Mouse (Mus musculus): ENCODE results near the gene Antxr1. TPM values are rescaled to one million over a fixed set of nuclear protein-coding genes. Genes with fewer than 3 reads are reported as not detected.

Antxr1 gene
- polyA plus RNA-seq, 1 experiment from 2014 or later: 2.7 TPM

- ATAC-seq: no peak
- Histone ChIP-seq H3K36me3 (ENCODE audit: control insufficient read depth, insufficient read depth, low read length) (no peaks in the 10 kb centered on the region), H3K27ac (ENCODE audit: low read length) (no peak overlapping the region), H3K4me2 (ENCODE audit: low read length) (no peak overlapping the region), H3K9me3 (replicated peaks; ENCODE audit: control insufficient read depth, low read length, poor library complexity, severe bottlenecking) (no peaks in the 10 kb centered on the region), H3K27me3 (ENCODE audit: control insufficient read depth, insufficient read depth, low read depth, low read length) (no peaks in the 10 kb centered on the region), H3K4me1 (ENCODE audit: control insufficient read depth, insufficient read depth, low read length) (no peaks in the 10 kb centered on the region), H3K9ac (ENCODE audit: low read depth, low read length) (no peak overlapping the region), H3K4me3 (ENCODE audit: low read depth, low read length) (no peak overlapping the region)
- 57% methylated on average over 9 of the region's 9 CpGs for WGBS
Measured at GRCm38 (mm10) chr6:87244117-87245100, 91.2 kb downstream of the Antxr1 start.

- 76% methylated on average over 4 of the region's 4 CpGs for WGBS
- H3K27ac ChIP-seq (ENCODE audit: low read length): no peak overlapping the region
- no peak for ATAC-seq
Measured at GRCm38 (mm10) chr6:87237260-87237659, 98.4 kb downstream of the Antxr1 start.

GRCm38 (mm10) chr6:87236061-87236460 is 99.6 kb downstream of the Antxr1 start:
- ATAC-seq: no peak
- Histone ChIP-seq H3K9me3 (replicated peaks; ENCODE audit: control insufficient read depth, low read length, poor library complexity, severe bottlenecking) (no peaks in the 10 kb centered on the region), H3K4me3 (ENCODE audit: low read depth, low read length) (no peak overlapping the region), H3K9ac (ENCODE audit: low read depth, low read length) (no peak overlapping the region), H3K27ac (ENCODE audit: low read length) (no peak overlapping the region), H3K4me1 (ENCODE audit: control insufficient read depth, insufficient read depth, low read length) (no peaks in the 10 kb centered on the region), H3K36me3 (ENCODE audit: control insufficient read depth, insufficient read depth, low read length) (no peaks in the 10 kb centered on the region), H3K4me2 (ENCODE audit: low read length) (no peak overlapping the region), H3K27me3 (ENCODE audit: control insufficient read depth, insufficient read depth, low read depth, low read length) (no peaks in the 10 kb centered on the region)
- WGBS: 54% methylated on average over 8 of the region's 8 CpGs

More at GRCm38 (mm10) chr6:87237260-87237659, 98.4 kb downstream of the Antxr1 start:
- Histone ChIP-seq H3K27me3 (ENCODE audit: control insufficient read depth, insufficient read depth, low read depth, low read length) (no peaks in the 10 kb centered on the region), H3K4me2 (ENCODE audit: low read length) (no peak overlapping the region), H3K9ac (ENCODE audit: low read depth, low read length) (no peak overlapping the region), H3K4me3 (ENCODE audit: low read depth, low read length) (no peak overlapping the region), H3K9me3 (replicated peaks; ENCODE audit: control insufficient read depth, low read length, poor library complexity, severe bottlenecking) (no peaks in the 10 kb centered on the region), H3K36me3 (ENCODE audit: control insufficient read depth, insufficient read depth, low read length) (no peaks in the 10 kb centered on the region), H3K4me1 (ENCODE audit: control insufficient read depth, insufficient read depth, low read length) (no peaks in the 10 kb centered on the region)

- no peaks in the 10 kb centered on the region for H3K27me3 ChIP-seq (ENCODE audit: control insufficient read depth, insufficient read depth, low read depth, low read length)
- H3K9me3 ChIP-seq (replicated peaks; ENCODE audit: control insufficient read depth, low read length, poor library complexity, severe bottlenecking): peaks cover 5% of the 10 kb centered on the region; the same call in 1 of the 2 replicates
- no peaks in the 10 kb centered on the region for H3K36me3 ChIP-seq (ENCODE audit: control insufficient read depth, insufficient read depth, low read length)
- H3K4me2 ChIP-seq (ENCODE audit: low read length): no peak overlapping the region
- 89% methylated on average over 4 of the region's 4 CpGs for WGBS
- no peak overlapping the region for H3K27ac ChIP-seq (ENCODE audit: low read length)
- no peak overlapping the region for H3K9ac ChIP-seq (ENCODE audit: low read depth, low read length)
- ATAC-seq: no peak
- H3K4me3 ChIP-seq (ENCODE audit: low read depth, low read length): no peak overlapping the region
- H3K4me1 ChIP-seq (ENCODE audit: control insufficient read depth, insufficient read depth, low read length): no peaks in the 10 kb centered on the region
Measured at GRCm38 (mm10) chr6:87233111-87233510, 102.5 kb downstream of the Antxr1 start.

- H3K4me3 ChIP-seq (ENCODE audit: low read depth, low read length): no peak overlapping the region
- WGBS: 99% methylated on average over 2 of the region's 2 CpGs
- H3K36me3 ChIP-seq (ENCODE audit: control insufficient read depth, insufficient read depth, low read length): no peaks in the 10 kb centered on the region
- no peak overlapping the region for H3K4me2 ChIP-seq (ENCODE audit: low read length)
- H3K27me3 ChIP-seq (ENCODE audit: control insufficient read depth, insufficient read depth, low read depth, low read length): no peaks in the 10 kb centered on the region
- H3K9ac ChIP-seq (ENCODE audit: low read depth, low read length): no peak overlapping the region
- peaks cover 5% of the 10 kb centered on the region; the same call in 1 of the 2 replicates for H3K9me3 ChIP-seq (replicated peaks; ENCODE audit: control insufficient read depth, low read length, poor library complexity, severe bottlenecking)
- H3K4me1 ChIP-seq (ENCODE audit: control insufficient read depth, insufficient read depth, low read length): no peaks in the 10 kb centered on the region
- no peak for ATAC-seq
- H3K27ac ChIP-seq (ENCODE audit: low read length): no peak overlapping the region
Measured at GRCm38 (mm10) chr6:87230041-87230440, 105.6 kb downstream of the Antxr1 start.

- WGBS: 79% methylated on average over 10 of the region's 10 CpGs
- H3K27ac ChIP-seq (ENCODE audit: low read length): no peak overlapping the region
- no peaks in the 10 kb centered on the region for H3K27me3 ChIP-seq (ENCODE audit: control insufficient read depth, insufficient read depth, low read depth, low read length)
- no peak overlapping the region for H3K4me2 ChIP-seq (ENCODE audit: low read length)
- H3K9me3 ChIP-seq (replicated peaks; ENCODE audit: control insufficient read depth, low read length, poor library complexity, severe bottlenecking): peaks cover 5% of the 10 kb centered on the region; the same call in 1 of the 2 replicates
- H3K36me3 ChIP-seq (ENCODE audit: control insufficient read depth, insufficient read depth, low read length): no peaks in the 10 kb centered on the region
- H3K4me3 ChIP-seq (ENCODE audit: low read depth, low read length): no peak overlapping the region
- ATAC-seq: no peak
- H3K9ac ChIP-seq (ENCODE audit: low read depth, low read length): no peak overlapping the region
- no peaks in the 10 kb centered on the region for H3K4me1 ChIP-seq (ENCODE audit: control insufficient read depth, insufficient read depth, low read length)
Measured at GRCm38 (mm10) chr6:87227940-87228339, 107.7 kb downstream of the Antxr1 start.

- Histone ChIP-seq H3K27ac (ENCODE audit: low read length) (no peak overlapping the region), H3K27me3 (ENCODE audit: control insufficient read depth, insufficient read depth, low read depth, low read length) (no peaks in the 10 kb centered on the region), H3K36me3 (ENCODE audit: control insufficient read depth, insufficient read depth, low read length) (no peaks in the 10 kb centered on the region), H3K9me3 (replicated peaks; ENCODE audit: control insufficient read depth, low read length, poor library complexity, severe bottlenecking) (peaks cover 5% of the 10 kb centered on the region; the same call in 1 of the 2 replicates), H3K9ac (ENCODE audit: low read depth, low read length) (no peak overlapping the region), H3K4me2 (ENCODE audit: low read length) (no peak overlapping the region), H3K4me1 (ENCODE audit: control insufficient read depth, insufficient read depth, low read length) (no peaks in the 10 kb centered on the region), H3K4me3 (ENCODE audit: low read depth, low read length) (no peak overlapping the region)
- WGBS: 89% methylated on average over 4 of the region's 4 CpGs
- ATAC-seq: no peak
Measured at GRCm38 (mm10) chr6:87226315-87226714, 109.3 kb downstream of the Antxr1 start.

- ATAC-seq: no peak
- no peak overlapping the region for H3K4me2 ChIP-seq (ENCODE audit: low read length)
- no peak overlapping the region for H3K9ac ChIP-seq (ENCODE audit: low read depth, low read length)
- H3K4me1 ChIP-seq (ENCODE audit: control insufficient read depth, insufficient read depth, low read length): no peaks in the 10 kb centered on the region
- no peaks in the 10 kb centered on the region for H3K27me3 ChIP-seq (ENCODE audit: control insufficient read depth, insufficient read depth, low read depth, low read length)
- H3K9me3 ChIP-seq (replicated peaks; ENCODE audit: control insufficient read depth, low read length, poor library complexity, severe bottlenecking): peaks cover 5% of the 10 kb centered on the region; the same call in 1 of the 2 replicates
- no peak overlapping the region for H3K27ac ChIP-seq (ENCODE audit: low read length)
- 89% methylated on average over 1 of the region's 1 CpGs for WGBS
- no peak overlapping the region for H3K4me3 ChIP-seq (ENCODE audit: low read depth, low read length)
- no peaks in the 10 kb centered on the region for H3K36me3 ChIP-seq (ENCODE audit: control insufficient read depth, insufficient read depth, low read length)
Measured at GRCm38 (mm10) chr6:87225286-87225685, 110.3 kb downstream of the Antxr1 start.
